Mouse (Mus musculus): ENCODE measurements around the gene Egfem1. TPM values are rescaled to one million over a fixed set of nuclear protein-coding genes. Genes with fewer than 3 reads are reported as not detected.

The Egfem1 gene
- 0.35 and 0.38 TPM in 2 replicates for polyA plus RNA-seq (2015; fragmentation: Nextera tagmentation; extraction: Ambion mirVana)

DNA sequence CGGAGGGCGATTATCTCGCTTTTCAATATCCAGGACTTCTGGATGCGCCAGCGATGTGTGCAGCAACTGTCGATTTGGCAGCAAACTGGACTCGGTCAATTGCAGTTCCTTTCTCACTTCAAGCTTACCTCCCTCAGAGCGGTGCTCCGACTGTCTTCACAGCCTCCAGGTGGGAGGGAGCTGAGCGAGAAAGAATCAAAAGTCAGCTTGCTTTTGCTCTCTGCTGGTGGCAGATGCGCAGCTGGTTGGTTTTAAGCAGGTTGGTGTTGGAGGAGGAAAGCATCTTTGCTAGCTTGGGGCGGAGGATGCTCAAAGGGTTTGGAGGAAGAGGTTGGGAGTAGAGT lies at the start of gene Egfem1:
Gene Egfem1 (plus strand): TSS at position 72 of the 344 bp plus-strand sequence.
- peak within 1 kb of the TSS; percentile 59 for H3K4me3 ChIP-seq
- no peak for ATAC-seq (ENCODE audit: extremely low read depth, insufficient number of reproducible peaks, low FRiP score, low TSS enrichment)
- no peak within 1 kb of the TSS for H3K27ac ChIP-seq (replicated peaks)
- peaks cover 79% of the 10 kb centered on the region for H3K27me3 ChIP-seq (replicated peaks)
- H3K4me2 ChIP-seq, result peak within 1 kb of the TSS; percentile 93
- no peaks in the 10 kb centered on the region for H3K36me3 ChIP-seq
- H3K4me1 ChIP-seq, result peaks cover 20% of the 10 kb centered on the region
- no peaks in the 10 kb centered on the region for H3K9me3 ChIP-seq
- WGBS, result 8% methylated on average over 12 of the region's 12 CpGs
- H3K9ac ChIP-seq, result peak within 1 kb of the TSS; percentile 52; the same call in 1 of the 2 replicates

DNA sequence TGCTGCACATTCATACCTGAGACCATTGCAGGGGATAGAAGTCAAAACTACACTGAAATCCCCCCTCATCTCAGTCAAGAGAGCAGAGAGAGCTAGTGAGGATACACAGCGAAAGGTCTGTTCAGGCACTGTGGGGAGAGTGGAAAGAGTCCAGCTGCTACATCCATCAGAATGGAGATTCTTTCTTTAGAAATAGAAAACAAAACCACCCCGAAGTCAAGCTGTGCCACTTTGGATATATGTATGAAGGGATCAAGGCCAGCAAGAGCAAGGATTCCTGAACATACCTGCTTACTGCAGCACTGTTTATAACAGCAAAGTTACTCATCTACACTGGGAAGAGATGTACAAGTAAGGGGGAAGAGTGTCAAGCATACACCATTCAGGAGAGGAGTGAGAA lies 48.7 kb upstream of the Egfem1 start:
- ATAC-seq (ENCODE audit: extremely low read depth, insufficient number of reproducible peaks, low FRiP score, low TSS enrichment), result no peak
- Histone ChIP-seq H3K27me3 (replicated peaks) (no peaks in the 10 kb centered on the region), H3K4me1 (no peaks in the 10 kb centered on the region), H3K36me3 (no peaks in the 10 kb centered on the region), H3K27ac (replicated peaks) (no peak overlapping the region), H3K9me3 (no peaks in the 10 kb centered on the region), H3K9ac (no peak overlapping the region), H3K4me2 (no peak overlapping the region), H3K4me3 (no peak overlapping the region)
- WGBS, result 68% methylated on average over 2 of the region's 2 CpGs

DNA sequence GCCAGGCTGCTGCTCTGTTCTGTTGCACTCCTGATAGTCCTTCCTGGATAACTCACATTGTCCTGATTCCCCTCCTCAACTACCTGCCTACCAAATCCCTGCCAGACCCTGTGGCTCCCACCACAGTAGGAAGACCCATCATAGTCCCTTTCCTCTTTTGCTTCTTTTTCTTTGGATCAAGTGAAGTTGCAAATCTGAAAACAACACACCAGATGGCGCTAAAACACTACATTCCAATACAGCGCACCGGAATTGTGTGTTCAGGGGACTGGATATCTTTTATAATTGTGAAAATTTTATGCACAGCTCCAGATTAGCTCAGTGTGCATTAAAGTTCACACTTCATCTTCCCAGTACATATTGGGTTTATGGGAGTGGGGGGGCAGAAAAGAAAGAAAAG lies 45.7 kb upstream of the Egfem1 start:
- Histone ChIP-seq H3K4me2 (no peak overlapping the region), H3K9ac (no peak overlapping the region), H3K27me3 (replicated peaks) (no peaks in the 10 kb centered on the region), H3K9me3 (no peaks in the 10 kb centered on the region), H3K4me1 (no peaks in the 10 kb centered on the region), H3K36me3 (no peaks in the 10 kb centered on the region), H3K27ac (replicated peaks) (no peak overlapping the region), H3K4me3 (no peak overlapping the region)
- no peak for ATAC-seq (ENCODE audit: extremely low read depth, insufficient number of reproducible peaks, low FRiP score, low TSS enrichment)
- 5% methylated on average over 3 of the region's 3 CpGs for WGBS

DNA sequence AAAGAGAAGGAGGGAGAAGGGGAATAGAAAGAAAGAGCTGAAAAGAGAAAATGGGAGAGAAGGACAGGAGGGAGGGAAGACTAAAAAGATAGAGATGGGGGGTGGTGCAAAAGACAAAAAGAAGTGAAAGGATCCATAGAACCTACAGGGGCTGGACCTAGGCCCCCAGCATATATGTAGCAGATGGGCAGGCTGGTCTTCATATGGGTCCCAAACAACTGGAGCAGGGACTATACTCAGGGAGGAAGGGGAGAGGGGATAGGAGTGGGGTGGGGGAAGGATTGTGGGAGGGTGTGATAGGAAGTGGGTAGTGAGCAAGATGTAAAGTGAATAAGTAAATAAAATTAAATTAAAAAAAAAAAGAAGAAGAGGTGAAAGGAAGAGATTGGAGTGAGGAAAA lies 45.2 kb upstream of the Egfem1 start:
- H3K27me3 ChIP-seq (replicated peaks), result no peaks in the 10 kb centered on the region
- ATAC-seq (ENCODE audit: extremely low read depth, insufficient number of reproducible peaks, low FRiP score, low TSS enrichment), result no peak
- no peaks in the 10 kb centered on the region for H3K4me1 ChIP-seq
- H3K4me3 ChIP-seq, result no peak overlapping the region
- H3K9me3 ChIP-seq, result no peaks in the 10 kb centered on the region
- H3K9ac ChIP-seq, result no peak overlapping the region
- no peaks in the 10 kb centered on the region for H3K36me3 ChIP-seq
- H3K4me2 ChIP-seq, result no peak overlapping the region
- H3K27ac ChIP-seq (replicated peaks), result no peak overlapping the region

DNA sequence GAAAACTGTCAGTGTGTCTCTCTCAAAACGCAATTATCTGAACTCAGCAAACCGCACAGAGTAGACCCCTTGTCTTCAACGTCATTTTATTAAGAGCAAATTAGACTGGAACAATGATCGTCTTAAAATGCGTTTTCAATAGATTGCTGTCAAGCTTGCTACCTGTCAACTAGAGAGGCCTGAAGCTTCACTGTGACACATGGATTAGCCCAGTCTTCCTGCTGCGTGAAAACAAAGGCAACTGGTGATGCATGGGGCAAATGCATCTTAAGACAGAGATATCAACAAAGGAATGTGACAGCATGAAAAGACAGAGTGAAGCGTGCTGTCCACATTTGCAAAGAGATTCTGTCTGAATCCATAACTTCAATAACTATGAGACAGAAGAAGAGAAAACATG lies 41.8 kb upstream of the Egfem1 start:
- Histone ChIP-seq H3K27me3 (replicated peaks) (no peaks in the 10 kb centered on the region), H3K9ac (no peak overlapping the region), H3K4me2 (no peak overlapping the region), H3K36me3 (no peaks in the 10 kb centered on the region), H3K4me3 (no peak overlapping the region), H3K9me3 (no peaks in the 10 kb centered on the region), H3K27ac (replicated peaks) (no peak overlapping the region), H3K4me1 (no peaks in the 10 kb centered on the region)
- ATAC-seq (ENCODE audit: extremely low read depth, insufficient number of reproducible peaks, low FRiP score, low TSS enrichment), result no peak
- 80% methylated on average over 7 of the region's 7 CpGs for WGBS

DNA sequence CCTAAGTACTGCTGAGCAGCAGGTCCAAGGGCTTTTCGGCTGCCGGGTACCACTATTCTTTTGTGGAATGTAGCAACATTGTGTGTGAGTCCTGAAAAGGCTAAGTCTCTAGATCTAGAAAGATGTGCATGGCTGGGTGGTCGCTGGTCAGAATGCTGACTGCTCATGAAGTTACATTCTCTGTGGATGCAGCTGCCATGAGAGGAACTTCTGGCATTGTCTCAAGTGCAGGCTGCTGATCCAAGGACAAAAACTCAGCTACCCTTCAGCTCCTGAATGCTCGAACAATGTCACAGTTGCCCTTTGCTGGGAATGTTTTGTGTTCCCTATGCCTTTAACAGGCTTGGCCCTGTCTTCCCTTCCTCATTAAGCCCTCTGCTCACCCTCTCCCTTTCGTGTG lies 35.5 kb upstream of the Egfem1 start:
- H3K4me3 ChIP-seq, result no peak overlapping the region
- no peak for ATAC-seq (ENCODE audit: extremely low read depth, insufficient number of reproducible peaks, low FRiP score, low TSS enrichment)
- H3K9me3 ChIP-seq, result no peaks in the 10 kb centered on the region
- H3K4me2 ChIP-seq, result no peak overlapping the region
- H3K4me1 ChIP-seq, result no peaks in the 10 kb centered on the region
- H3K9ac ChIP-seq, result no peak overlapping the region
- 65% methylated on average over 5 of the region's 5 CpGs for WGBS
- no peaks in the 10 kb centered on the region for H3K27me3 ChIP-seq (replicated peaks)
- H3K27ac ChIP-seq (replicated peaks), result no peak overlapping the region
- H3K36me3 ChIP-seq, result no peaks in the 10 kb centered on the region

DNA sequence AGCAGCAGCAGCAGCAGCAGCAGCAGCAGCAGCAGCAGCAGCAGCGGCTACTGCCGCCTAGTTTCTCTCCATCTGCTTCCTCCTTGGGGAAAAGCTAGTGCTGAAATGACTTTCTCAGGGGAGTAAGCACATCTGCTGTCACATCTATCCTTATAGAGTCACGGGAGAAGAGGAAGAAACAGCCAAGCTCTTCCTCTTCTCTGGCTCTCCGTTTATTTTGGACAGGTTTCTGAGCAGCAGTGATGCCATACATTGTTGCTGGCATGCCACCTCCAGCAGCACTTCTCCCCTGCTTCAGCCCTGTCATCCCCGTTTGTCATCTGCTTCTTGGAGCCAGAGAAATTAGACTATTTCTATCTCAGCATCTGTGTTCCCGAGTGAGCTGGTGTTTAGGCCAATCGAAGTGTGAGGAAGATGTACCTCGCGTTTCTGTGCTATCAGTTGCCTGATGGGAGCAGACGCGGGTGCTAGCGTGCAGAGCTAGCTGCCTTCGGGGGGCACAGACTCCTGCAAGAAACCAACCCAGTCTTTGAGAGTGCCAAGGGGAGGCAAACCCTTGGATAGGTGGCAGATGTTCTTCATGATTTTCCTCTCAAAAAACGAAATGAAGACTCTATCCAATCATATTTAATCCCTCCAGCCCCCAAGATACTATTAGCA lies 34.4 kb upstream of the Egfem1 start:
- Histone ChIP-seq H3K9me3 (no peaks in the 10 kb centered on the region), H3K27ac (replicated peaks) (no peak overlapping the region), H3K4me2 (no peak overlapping the region), H3K4me1 (no peaks in the 10 kb centered on the region), H3K36me3 (no peaks in the 10 kb centered on the region), H3K9ac (no peak overlapping the region), H3K27me3 (replicated peaks) (no peaks in the 10 kb centered on the region), H3K4me3 (no peak overlapping the region)
- WGBS, result 67% methylated on average over 14 of the region's 14 CpGs
- no peak for ATAC-seq (ENCODE audit: extremely low read depth, insufficient number of reproducible peaks, low FRiP score, low TSS enrichment)

DNA sequence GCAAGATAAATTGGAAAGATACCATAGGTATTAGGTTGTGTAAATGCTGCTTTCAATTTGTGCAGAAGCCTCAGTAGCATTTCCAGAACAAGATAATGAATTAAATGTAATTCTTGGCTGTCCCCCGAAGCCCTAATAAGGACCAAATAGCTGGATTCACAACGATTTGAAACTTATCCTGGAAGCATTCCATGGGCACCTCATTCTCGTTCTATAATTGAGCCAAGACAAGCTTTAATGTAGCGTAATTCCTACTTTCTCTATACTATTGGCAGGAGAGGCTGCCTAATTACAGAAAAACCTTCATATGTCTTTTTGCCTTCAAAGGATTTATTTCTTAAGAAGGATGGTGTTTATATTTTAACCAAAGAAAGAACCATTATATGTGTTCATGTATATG lies 18.7 kb upstream of the Egfem1 start:
- H3K27me3 ChIP-seq (replicated peaks), result no peaks in the 10 kb centered on the region
- ATAC-seq (ENCODE audit: extremely low read depth, insufficient number of reproducible peaks, low FRiP score, low TSS enrichment), result no peak
- 64% methylated on average over 4 of the region's 4 CpGs for WGBS
- no peaks in the 10 kb centered on the region for H3K36me3 ChIP-seq
- H3K9ac ChIP-seq, result no peak overlapping the region
- H3K4me1 ChIP-seq, result no peaks in the 10 kb centered on the region
- no peak overlapping the region for H3K4me2 ChIP-seq
- no peak overlapping the region for H3K4me3 ChIP-seq
- H3K9me3 ChIP-seq, result no peaks in the 10 kb centered on the region
- no peak overlapping the region for H3K27ac ChIP-seq (replicated peaks)

DNA sequence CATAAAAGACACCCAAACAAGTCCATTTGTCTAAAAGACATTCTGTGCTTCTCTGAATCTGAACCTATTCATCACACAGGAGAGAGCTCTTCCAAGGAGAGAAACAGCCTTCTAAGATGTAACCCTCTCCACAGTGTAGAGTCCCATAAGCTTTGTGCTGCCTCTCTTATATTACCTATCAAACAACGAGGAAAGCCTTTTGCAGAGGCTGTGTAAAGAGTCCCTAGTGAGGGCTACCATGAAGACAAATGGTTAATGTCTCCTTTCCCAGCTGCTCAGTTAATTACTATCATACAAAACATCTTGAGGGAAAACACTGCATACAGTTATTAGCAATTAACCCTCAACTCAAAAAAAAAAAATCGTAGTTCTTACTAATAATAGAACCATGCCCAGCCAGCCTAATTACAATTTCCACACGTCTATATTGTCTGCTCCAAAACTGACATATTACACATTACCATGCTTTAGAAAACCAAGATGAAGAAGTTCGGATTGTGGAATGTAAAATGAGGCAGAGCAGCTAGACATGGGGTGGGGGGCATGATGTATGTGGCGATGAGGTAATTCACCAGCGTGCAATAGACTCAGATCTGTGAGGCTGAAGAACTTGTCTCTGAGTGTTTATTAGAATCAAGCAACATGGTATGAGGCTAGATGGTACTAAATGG lies 13.3 kb upstream of the Egfem1 start:
- Histone ChIP-seq H3K4me3 (no peak overlapping the region), H3K9ac (no peak overlapping the region), H3K4me2 (no peak overlapping the region), H3K36me3 (no peaks in the 10 kb centered on the region), H3K27me3 (replicated peaks) (no peaks in the 10 kb centered on the region), H3K4me1 (no peaks in the 10 kb centered on the region), H3K27ac (replicated peaks) (no peak overlapping the region), H3K9me3 (no peaks in the 10 kb centered on the region)
- WGBS, result 72% methylated on average over 6 of the region's 6 CpGs
- ATAC-seq (ENCODE audit: extremely low read depth, insufficient number of reproducible peaks, low FRiP score, low TSS enrichment), result no peak

DNA sequence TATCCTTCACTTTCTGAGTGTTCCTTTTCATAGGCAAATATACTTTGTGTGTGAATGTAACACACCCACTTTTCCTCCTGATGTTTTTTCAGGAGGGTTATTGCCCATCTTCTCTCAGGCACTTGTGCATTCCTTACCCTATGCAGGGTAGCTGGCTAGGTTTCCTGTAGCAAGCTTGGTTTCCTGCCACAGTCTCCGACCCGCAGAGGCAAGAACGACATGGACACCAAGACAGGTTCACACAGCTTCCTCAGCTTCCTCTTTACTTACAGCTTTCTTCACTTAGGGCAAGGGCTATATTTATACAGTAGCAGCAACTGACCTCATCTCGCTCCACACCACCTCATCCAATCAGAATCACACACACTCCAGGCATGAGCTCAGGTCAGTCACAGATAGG lies 10.5 kb upstream of the Egfem1 start:
- no peak overlapping the region for H3K4me2 ChIP-seq
- H3K9me3 ChIP-seq, result no peaks in the 10 kb centered on the region
- no peaks in the 10 kb centered on the region for H3K4me1 ChIP-seq
- H3K27me3 ChIP-seq (replicated peaks), result no peaks in the 10 kb centered on the region
- no peak overlapping the region for H3K9ac ChIP-seq
- ATAC-seq (ENCODE audit: extremely low read depth, insufficient number of reproducible peaks, low FRiP score, low TSS enrichment), result no peak
- no peak overlapping the region for H3K27ac ChIP-seq (replicated peaks)
- no peaks in the 10 kb centered on the region for H3K36me3 ChIP-seq
- 56% methylated on average over 4 of the region's 4 CpGs for WGBS
- no peak overlapping the region for H3K4me3 ChIP-seq

DNA sequence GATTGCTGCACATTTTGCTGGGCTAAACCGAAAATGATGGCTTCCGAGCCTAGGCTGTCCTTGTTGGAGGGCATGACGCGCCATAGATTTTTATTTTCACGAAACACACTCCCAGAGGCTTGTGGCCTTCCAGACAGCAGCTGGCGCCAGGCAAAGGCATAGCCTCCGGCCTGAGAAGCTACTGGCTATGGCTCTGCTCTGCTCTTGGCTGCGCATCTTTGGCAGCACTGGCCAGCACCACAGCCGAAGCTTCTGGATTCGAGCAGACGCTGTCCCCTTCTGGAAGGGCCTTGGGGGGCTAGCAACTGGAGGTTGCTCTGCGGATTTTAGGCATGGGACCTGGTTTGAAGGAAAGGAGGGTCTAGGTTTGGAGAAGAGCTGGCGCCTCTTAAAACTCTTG lies 306 bp upstream of the Egfem1 start:
- H3K4me3 ChIP-seq, result peak overlapping the region; percentile 59; the same call in 1 of the 2 replicates
- peaks cover 79% of the 10 kb centered on the region for H3K27me3 ChIP-seq (replicated peaks)
- no peak overlapping the region for H3K27ac ChIP-seq (replicated peaks)
- WGBS, result 17% methylated on average over 13 of the region's 13 CpGs
- H3K9me3 ChIP-seq, result no peaks in the 10 kb centered on the region
- H3K36me3 ChIP-seq, result no peaks in the 10 kb centered on the region
- H3K9ac ChIP-seq, result no peak overlapping the region
- peaks cover 20% of the 10 kb centered on the region for H3K4me1 ChIP-seq
- ATAC-seq (ENCODE audit: extremely low read depth, insufficient number of reproducible peaks, low FRiP score, low TSS enrichment), result no peak
- peak overlapping the region; percentile 93 for H3K4me2 ChIP-seq

All from heart, embryonic 13.5 days (tissue).